Mouse (Mus musculus): ENCODE data around the gene Cstb. TPM values are rescaled to one million over a fixed set of nuclear protein-coding genes. Genes with fewer than 3 reads are reported as not detected.
A peak's percentile ranks its signal among the peaks of the same experiment; 100 is the strongest.

Gene Cstb
- total and polyA plus RNA-seq, 3 experiments, result 21.4 to 25.1 (median 23.0) TPM

- Histone ChIP-seq H3K79me2 (replicated peaks; ENCODE audit: control insufficient read depth, insufficient read depth, low read length) (no peaks in the 10 kb centered on the region), H3K4me1 (ENCODE audit: control insufficient read depth, insufficient read depth, low read length) (no peaks in the 10 kb centered on the region), H3K27me3 (ENCODE audit: control insufficient read depth, insufficient read depth, low read length) (no peaks in the 10 kb centered on the region), H3K9ac (ENCODE audit: low read depth, low read length) (no peak overlapping the region), H3K36me3 (ENCODE audit: control insufficient read depth, insufficient read depth, low read length) (no peaks in the 10 kb centered on the region), H3K4me3 (no peak overlapping the region), H3K27ac (no peak overlapping the region)
- intact Hi-C loops (cut with DNase I), result no loop called here
- WGBS, result 74% methylated on average over 2 of the region's 2 CpGs
- DNase-seq, result no peak
- TF ChIP-seq CTCF (IDR thresholded peaks at IDR 0.05) (no peak), POLR2A (IDR thresholded peaks at IDR 0.05; ENCODE audit: insufficient read depth, low read depth, low read length) (no peak), EP300 (IDR thresholded peaks at IDR 0.05; ENCODE audit: insufficient read depth, low read depth, low read length) (no peak)
Observed at GRCm38 (mm10) chr10:78418791-78419190, 6.7 kb upstream of the Cstb start.

- Histone ChIP-seq H3K36me3 (ENCODE audit: control insufficient read depth, insufficient read depth, low read length) (no peaks in the 10 kb centered on the region), H3K4me1 (ENCODE audit: control insufficient read depth, insufficient read depth, low read length) (no peaks in the 10 kb centered on the region), H3K4me3 (no peak overlapping the region), H3K9ac (ENCODE audit: low read depth, low read length) (no peak overlapping the region), H3K27me3 (ENCODE audit: control insufficient read depth, insufficient read depth, low read length) (no peaks in the 10 kb centered on the region), H3K27ac (no peak overlapping the region), H3K79me2 (replicated peaks; ENCODE audit: control insufficient read depth, insufficient read depth, low read length) (no peaks in the 10 kb centered on the region)
- intact Hi-C loops (cut with DNase I), result loop anchor here (10.0 kb wide), 1 partner anchor 154 kb away; the partner anchor contains the start of gene Ilvbl
- 79% methylated on average over 2 of the region's 2 CpGs for WGBS
- no peak for DNase-seq
- TF ChIP-seq POLR2A (IDR thresholded peaks at IDR 0.05; ENCODE audit: insufficient read depth, low read depth, low read length), result no peak
- no peak for TF ChIP-seq CTCF (IDR thresholded peaks at IDR 0.05)
- no peak for TF ChIP-seq EP300 (IDR thresholded peaks at IDR 0.05; ENCODE audit: insufficient read depth, low read depth, low read length)
Observed at GRCm38 (mm10) chr10:78420929-78421328, 4.5 kb upstream of the Cstb start.

DNA sequence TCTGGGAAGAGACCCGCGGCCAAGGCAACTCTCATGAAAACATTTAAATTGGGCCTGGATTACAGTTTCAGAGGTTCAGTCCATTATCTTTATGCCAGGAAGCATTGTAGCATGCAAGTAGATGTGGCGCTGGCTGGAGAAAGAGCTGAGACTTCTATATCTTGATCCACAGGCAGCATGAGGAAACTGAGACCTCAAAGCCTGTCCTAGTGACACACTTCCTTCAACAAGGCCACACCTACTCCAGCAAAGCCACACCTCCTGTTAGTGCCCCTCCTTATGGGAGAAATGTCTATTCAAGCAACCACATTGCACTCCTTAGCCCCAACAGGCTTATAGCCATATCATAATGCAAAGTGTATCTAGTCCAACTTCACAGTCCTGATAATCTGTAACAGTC is 2.9 kb upstream of the Cstb start:
- no peak for DNase-seq
- 84% methylated on average over 3 of the region's 3 CpGs for WGBS
- intact Hi-C loops (cut with DNase I), result loop anchor here (10.0 kb wide), 1 partner anchor 152 kb away; the partner anchor contains the start of gene Ilvbl

DNA sequence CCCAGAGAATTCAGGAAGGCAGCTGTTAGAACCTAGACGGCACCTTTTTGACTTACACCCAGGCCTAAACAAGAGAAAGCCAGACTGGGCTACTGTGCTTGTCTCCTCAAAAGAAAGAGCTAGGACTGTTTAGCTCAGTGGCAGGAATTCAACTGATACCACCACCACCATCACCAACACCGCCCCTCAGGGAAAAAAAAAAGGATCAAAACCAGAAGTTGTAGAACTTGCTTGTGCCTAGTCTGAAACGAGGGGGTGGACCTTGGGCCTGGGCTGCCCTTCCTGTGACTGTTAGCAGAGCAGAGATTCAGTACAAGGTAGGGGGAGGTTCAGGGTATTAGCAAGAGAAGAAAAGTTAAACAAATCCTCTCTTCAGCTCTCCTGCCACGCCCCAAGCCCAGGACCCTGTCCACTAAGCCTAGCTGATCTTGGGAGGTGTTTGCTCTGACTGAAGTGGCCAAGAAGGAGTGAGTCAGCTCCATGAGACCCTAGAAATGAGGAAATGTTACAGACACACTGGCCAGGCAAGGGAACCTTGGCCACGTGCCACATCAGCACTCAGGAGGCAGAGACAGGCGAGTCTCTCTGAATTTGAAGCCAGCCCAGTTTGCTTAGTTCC is 757 bp downstream of the Cstb start:
- Histone ChIP-seq H3K4me3 (peak overlapping the region; percentile 63), H3K4me1 (ENCODE audit: control insufficient read depth, insufficient read depth, low read length) (peaks cover 2% of the 10 kb centered on the region; the same call in 1 of the 2 replicates), H3K27me3 (ENCODE audit: control insufficient read depth, insufficient read depth, low read length) (no peaks in the 10 kb centered on the region), H3K9ac (ENCODE audit: low read depth, low read length) (peak overlapping the region; percentile 83), H3K79me2 (replicated peaks; ENCODE audit: control insufficient read depth, insufficient read depth, low read length) (no peaks in the 10 kb centered on the region), H3K36me3 (ENCODE audit: control insufficient read depth, insufficient read depth, low read length) (no peaks in the 10 kb centered on the region), H3K27ac (peak overlapping the region; percentile 76)
- TF ChIP-seq POLR2A (IDR thresholded peaks at IDR 0.05; ENCODE audit: insufficient read depth, low read depth, low read length), result no peak
- no peak for TF ChIP-seq CTCF (IDR thresholded peaks at IDR 0.05)
- no peak for TF ChIP-seq EP300 (IDR thresholded peaks at IDR 0.05; ENCODE audit: insufficient read depth, low read depth, low read length)
- DNase-seq, result peak; percentile 33 to 43
- intact Hi-C loops (cut with DNase I), result loop anchor here (10.0 kb wide), 1 partner anchor 149 kb away; the partner anchor contains the start of gene Ilvbl
- WGBS, result 51% methylated on average over 6 of the region's 6 CpGs

More for the DNA sequence above, 2.9 kb upstream of the Cstb start:
- no peak overlapping the region for H3K4me3 ChIP-seq
- no peaks in the 10 kb centered on the region for H3K79me2 ChIP-seq (replicated peaks; ENCODE audit: control insufficient read depth, insufficient read depth, low read length)
- no peak overlapping the region for H3K9ac ChIP-seq (ENCODE audit: low read depth, low read length)
- H3K27me3 ChIP-seq (ENCODE audit: control insufficient read depth, insufficient read depth, low read length), result no peaks in the 10 kb centered on the region
- TF ChIP-seq POLR2A (IDR thresholded peaks at IDR 0.05; ENCODE audit: insufficient read depth, low read depth, low read length) (no peak), EP300 (IDR thresholded peaks at IDR 0.05; ENCODE audit: insufficient read depth, low read depth, low read length) (no peak), CTCF (IDR thresholded peaks at IDR 0.05) (no peak)
- peaks cover 2% of the 10 kb centered on the region; the same call in 1 of the 2 replicates for H3K4me1 ChIP-seq (ENCODE audit: control insufficient read depth, insufficient read depth, low read length)
- H3K36me3 ChIP-seq (ENCODE audit: control insufficient read depth, insufficient read depth, low read length), result no peaks in the 10 kb centered on the region
- no peak overlapping the region for H3K27ac ChIP-seq

- WGBS, result 92% methylated on average over 11 of the region's 11 CpGs
Observed at GRCm38 (mm10) chr10:78428070-78428469, 2.6 kb downstream of the Cstb start.

GRCm38 (mm10) chr10:78429180-78429579 is 3.7 kb downstream of the Cstb start:
- Histone ChIP-seq H3K4me3 (no peak overlapping the region), H3K36me3 (ENCODE audit: control insufficient read depth, insufficient read depth, low read length) (no peaks in the 10 kb centered on the region), H3K4me1 (ENCODE audit: control insufficient read depth, insufficient read depth, low read length) (peaks cover 2% of the 10 kb centered on the region; the same call in 1 of the 2 replicates), H3K79me2 (replicated peaks; ENCODE audit: control insufficient read depth, insufficient read depth, low read length) (no peaks in the 10 kb centered on the region), H3K27ac (no peak overlapping the region), H3K27me3 (ENCODE audit: control insufficient read depth, insufficient read depth, low read length) (no peaks in the 10 kb centered on the region), H3K9ac (ENCODE audit: low read depth, low read length) (no peak overlapping the region)
- TF ChIP-seq POLR2A (IDR thresholded peaks at IDR 0.05; ENCODE audit: insufficient read depth, low read depth, low read length) (no peak), CTCF (IDR thresholded peaks at IDR 0.05) (no peak), EP300 (IDR thresholded peaks at IDR 0.05; ENCODE audit: insufficient read depth, low read depth, low read length) (no peak)
- DNase-seq, result no peak
- 78% methylated on average over 5 of the region's 5 CpGs for WGBS
- intact Hi-C loops (cut with DNase I), result loop anchor here (10.0 kb wide), 1 partner anchor 146 kb away; the partner anchor contains the start of gene Ilvbl

More at GRCm38 (mm10) chr10:78428070-78428469, 2.6 kb downstream of the Cstb start:
- Histone ChIP-seq H3K4me1 (ENCODE audit: control insufficient read depth, insufficient read depth, low read length) (peaks cover 2% of the 10 kb centered on the region; the same call in 1 of the 2 replicates), H3K27ac (no peak overlapping the region), H3K9ac (ENCODE audit: low read depth, low read length) (no peak overlapping the region), H3K27me3 (ENCODE audit: control insufficient read depth, insufficient read depth, low read length) (no peaks in the 10 kb centered on the region), H3K36me3 (ENCODE audit: control insufficient read depth, insufficient read depth, low read length) (no peaks in the 10 kb centered on the region), H3K79me2 (replicated peaks; ENCODE audit: control insufficient read depth, insufficient read depth, low read length) (no peaks in the 10 kb centered on the region), H3K4me3 (no peak overlapping the region)
- DNase-seq, result no peak
- intact Hi-C loops (cut with DNase I), result loop anchor here (10.0 kb wide), 1 partner anchor 147 kb away; the partner anchor contains the start of gene Ilvbl
- TF ChIP-seq CTCF (IDR thresholded peaks at IDR 0.05), result no peak

All from heart, adult 2 months (tissue).